Mouse (Mus musculus) limb, embryonic 14.5 days (tissue): ENCODE measurements around the gene Gm47969. TPM values are rescaled to one million over a fixed set of nuclear protein-coding genes. Genes with fewer than 3 reads are reported as not detected.

Source experiments
- ATAC-seq: fragments of 200-750 bp; cut with Nextera tagmentation; 2 replicates; pipeline ENCODE4 v1.8.0; 2017; ENCODE audit warnings: low read depth, moderate number of reproducible peaks, moderate TSS enrichment; ENCODE audit not compliant: low FRiP score
- DNase-seq: peaks from one replicate; pipeline ENCODE4 v3.0.0-alpha.2; 2015; ENCODE audit warnings: low spot score
- H3K27ac ChIP-seq: fragments of 300-500 bp; sonication (generic); replicated peaks from 2 replicates; pipeline ENCODE4 v1.5.1; 2014; ENCODE audit warnings: low read depth, mild to moderate bottlenecking, low read length, moderate library complexity, mixed read lengths
- H3K27me3 ChIP-seq: fragments of 300-500 bp; sonication (generic); 2 replicates; pipeline ENCODE4 v1.6.1; 2014; ENCODE audit warnings: low read length, mixed read lengths; ENCODE audit not compliant: control insufficient read depth, insufficient read depth
- H3K36me3 ChIP-seq: fragments of 300-500 bp; sonication (generic); 2 replicates; pipeline ENCODE4 v1.6.1; 2014; ENCODE audit warnings: mild to moderate bottlenecking, low read length, moderate library complexity, mixed read lengths; ENCODE audit not compliant: control insufficient read depth, insufficient read depth
- H3K4me1 ChIP-seq: fragments of 300-500 bp; sonication (generic); 2 replicates; pipeline ENCODE4 v1.6.1; 2014; ENCODE audit warnings: antibody characterized with exemption, low read length, mixed read lengths; ENCODE audit not compliant: control insufficient read depth, insufficient read depth
- H3K4me2 ChIP-seq: fragments of 300-500 bp; sonication (generic); replicated peaks from 2 replicates; pipeline ENCODE4 v1.6.1; 2014; ENCODE audit warnings: low read depth, mild to moderate bottlenecking, low read length, moderate library complexity; ENCODE audit not compliant: severe bottlenecking
- H3K4me3 ChIP-seq: fragments of 300-500 bp; sonication (generic); replicated peaks from 2 replicates; pipeline ENCODE4 v1.5.1; 2014; ENCODE audit warnings: low read length
- H3K9ac ChIP-seq: fragments of 300-500 bp; sonication (generic); 2 replicates; pipeline ENCODE4 v1.6.1; 2014; ENCODE audit warnings: mild to moderate bottlenecking, low read depth, low read length, moderate library complexity; ENCODE audit not compliant: severe bottlenecking
- H3K9me3 ChIP-seq: fragments of 300-500 bp; sonication (generic); 2 replicates; pipeline ENCODE4 v1.6.1; 2016; ENCODE audit warnings: low read length; ENCODE audit not compliant: control insufficient read depth
- POLR2A ChIP-seq: fragments of 200-500 bp; IDR thresholded peaks from 2 replicates; pipeline ENCODE4 v1.8.0; 2012; ENCODE audit warnings: inconsistent platforms, mild to moderate bottlenecking, moderate library complexity, borderline replicate concordance; ENCODE audit not compliant: insufficient read depth, insufficient read length; ENCODE audit errors: extremely low read depth
- WGBS: fragments of 180-500 bp; shearing (Covaris S2); extraction: QIAGEN DNeasy Blood & Tissue Kit; methylation state at CpG from one replicate; pipeline ENCODE4 v1.1.7; 2014; 5-methylcytosine and 5-hydroxymethylcytosine counted together
- polyA plus RNA-seq, 2 experiments: library from polyadenylated mRNA; depleted of rRNA in 1 of 2; stranded (reverse) in 1 of 2; unstranded in 1 of 2; fragments of >200 nt; fragmentation: Nextera tagmentation in 1 of 2; extraction: Ambion mirVana in 1 of 2; gene quantifications; 2 replicates each; pipeline versions ENCODE4 v1.2.1 to v1.2.3; 2012 to 2014

Gm47969 gene
- polyA plus RNA-seq, 2 experiments, result not detected

DNA sequence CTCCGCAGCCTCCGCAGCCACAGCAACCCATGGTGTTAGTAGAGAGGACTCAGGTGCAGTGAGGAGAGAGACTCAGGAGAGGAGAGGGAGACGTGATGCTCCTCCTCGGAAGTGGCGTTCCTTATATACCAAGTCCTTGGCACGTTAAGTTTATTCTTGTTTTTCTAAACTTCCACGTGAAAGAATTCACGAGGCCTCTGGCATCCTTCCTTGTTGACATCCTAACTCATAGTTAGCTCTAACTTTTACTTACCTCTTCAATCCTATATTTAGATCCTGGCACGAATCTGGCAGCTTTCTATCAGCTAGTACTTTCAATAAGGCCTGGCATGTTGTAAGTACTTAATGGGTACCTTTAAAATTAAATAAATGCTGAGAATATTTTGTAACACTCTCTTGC is 14.5 kb downstream of the Gm47969 start, which contains the start of gene A030005K14Rik:
Gene A030005K14Rik (minus strand): TSS at position 101 of the 400 bp plus-strand sequence.
- H3K27me3 ChIP-seq, result no peaks in the 10 kb centered on the region
- no peak within 1 kb of the TSS for H3K9ac ChIP-seq
- no peaks in the 10 kb centered on the region for H3K4me1 ChIP-seq
- H3K27ac ChIP-seq, result no peak within 1 kb of the TSS
- ATAC-seq (no peak), DNase-seq (no peak)
- H3K4me3 ChIP-seq, result no peak within 1 kb of the TSS
- no peaks in the 10 kb centered on the region for H3K36me3 ChIP-seq
- 86% methylated on average over 9 of the region's 9 CpGs for WGBS
- TF ChIP-seq POLR2A, result no peak
- H3K9me3 ChIP-seq, result no peaks in the 10 kb centered on the region
- H3K4me2 ChIP-seq, result no peak within 1 kb of the TSS

GRCm38 (mm10) chr1:83060643-83061042 is 15.9 kb downstream of the Gm47969 start, which contains the start of gene Krtap28-13:
Gene Krtap28-13, plus strand, starts transcription at chr1:83060930.
- Histone ChIP-seq H3K4me2 (no peak within 1 kb of the TSS), H3K4me1 (no peaks in the 10 kb centered on the region), H3K27ac (no peak within 1 kb of the TSS), H3K4me3 (no peak within 1 kb of the TSS), H3K9ac (no peak within 1 kb of the TSS), H3K9me3 (no peaks in the 10 kb centered on the region), H3K27me3 (no peaks in the 10 kb centered on the region), H3K36me3 (no peaks in the 10 kb centered on the region)
- ATAC-seq (no peak), DNase-seq (no peak)
- 93% methylated on average over 4 of the region's 4 CpGs for WGBS
- no peak for TF ChIP-seq POLR2A

DNA sequence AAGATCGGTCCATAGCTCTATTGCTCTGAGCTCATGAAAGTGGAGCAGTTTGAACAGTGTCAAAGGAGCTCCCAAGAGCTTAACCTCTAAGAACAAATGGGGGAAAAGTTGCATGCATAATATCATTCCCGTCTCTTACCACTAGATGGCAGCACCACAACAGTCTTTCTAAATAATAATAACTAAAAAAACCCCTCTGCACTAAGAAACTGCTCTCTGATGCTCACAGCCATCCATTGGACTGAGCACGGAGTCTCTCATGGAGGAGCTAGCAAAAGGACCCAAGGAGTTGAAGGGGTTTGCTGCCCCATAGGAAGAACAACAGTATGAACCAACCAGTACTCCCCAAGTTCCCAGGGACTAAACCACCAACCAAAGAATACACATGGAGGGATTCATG is 20.1 kb downstream of the Gm47969 start:
- no peaks in the 10 kb centered on the region for H3K4me1 ChIP-seq
- DNase-seq, result peak; percentile 60
- ATAC-seq, result no peak
- no peaks in the 10 kb centered on the region for H3K9me3 ChIP-seq
- H3K4me3 ChIP-seq, result no peak overlapping the region
- H3K9ac ChIP-seq, result no peak overlapping the region
- no peaks in the 10 kb centered on the region for H3K27me3 ChIP-seq
- no peak overlapping the region for H3K27ac ChIP-seq
- no peak for TF ChIP-seq POLR2A
- H3K4me2 ChIP-seq, result no peak overlapping the region
- H3K36me3 ChIP-seq, result no peaks in the 10 kb centered on the region
- 28% methylated on average over 3 of the region's 3 CpGs for WGBS

DNA sequence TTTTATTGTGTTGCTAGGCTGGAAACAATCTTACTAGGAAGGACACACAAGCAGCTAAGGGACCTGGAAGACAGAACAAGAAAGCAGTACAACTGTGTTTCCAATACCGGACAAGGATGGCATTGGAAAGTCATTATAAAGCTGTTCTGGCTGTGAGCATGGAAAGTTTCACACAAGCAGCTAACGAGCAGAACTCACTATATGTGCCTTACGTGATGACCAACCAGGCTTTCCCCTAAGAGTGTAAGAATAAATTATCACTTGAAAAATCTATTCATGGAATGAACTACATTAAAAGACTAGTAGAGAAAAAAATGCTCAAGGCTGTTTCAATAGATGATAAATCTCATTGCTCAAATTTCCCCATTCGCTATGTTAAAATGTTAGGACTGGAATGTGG is 21.8 kb downstream of the Gm47969 start:
- H3K4me2 ChIP-seq, result no peak overlapping the region
- no peak for ATAC-seq
- no peaks in the 10 kb centered on the region for H3K9me3 ChIP-seq
- no peak for TF ChIP-seq POLR2A
- H3K27me3 ChIP-seq, result no peaks in the 10 kb centered on the region
- no peak for DNase-seq
- no peak overlapping the region for H3K9ac ChIP-seq
- no peak overlapping the region for H3K27ac ChIP-seq
- no peaks in the 10 kb centered on the region for H3K4me1 ChIP-seq
- H3K36me3 ChIP-seq, result no peaks in the 10 kb centered on the region
- 72% methylated on average over 4 of the region's 4 CpGs for WGBS
- H3K4me3 ChIP-seq, result no peak overlapping the region

GRCm38 (mm10) chr1:83067205-83067604 is 22.5 kb downstream of the Gm47969 start:
- Histone ChIP-seq H3K27ac (no peak overlapping the region), H3K4me1 (no peaks in the 10 kb centered on the region), H3K4me2 (no peak overlapping the region), H3K9me3 (no peaks in the 10 kb centered on the region), H3K36me3 (no peaks in the 10 kb centered on the region), H3K27me3 (no peaks in the 10 kb centered on the region), H3K9ac (no peak overlapping the region), H3K4me3 (no peak overlapping the region)
- no peak for TF ChIP-seq POLR2A
- ATAC-seq, result no peak
- DNase-seq, result no peak
- WGBS, result 86% methylated on average over 10 of the region's 10 CpGs
